Mouse (Mus musculus) erythroblast, adult 5-6 weeks (primary cell): ENCODE results near the gene Trak1. TPM values are rescaled to one million over a fixed set of nuclear protein-coding genes. Genes with fewer than 3 reads are reported as not detected.

Source experiments
- ATAC-seq: replicated peaks from 2 replicates; pipeline ENCODE4 v1.8.0; 2016; ENCODE audit warnings: moderate number of reproducible peaks, mild to moderate bottlenecking, moderate TSS enrichment, inconsistent platforms; ENCODE audit not compliant: poor library complexity, low FRiP score, severe bottlenecking
- total RNA-seq, 2 experiments: library from RNA; stranded (forward) in 1 of 2; stranded (reverse) in 1 of 2; fragments of 150-400 nt in 1 of 2; fragments of 200-764, 138-1000 nt in 1 of 2; gene quantifications; 2 replicates each; pipeline versions ENCODE4 v1.2.3 to v1.2.4; 2015 to 2017; ENCODE audit warnings: low replicate concordance in 2 of 2

The Trak1 gene
- 5.0 and 36.9 TPM in 2 replicates for total RNA-seq (2015; ENCODE audit: low replicate concordance)
- total RNA-seq (2017; ENCODE audit: low replicate concordance) = 3.0 and 6.7 TPM in 2 replicates

DNA sequence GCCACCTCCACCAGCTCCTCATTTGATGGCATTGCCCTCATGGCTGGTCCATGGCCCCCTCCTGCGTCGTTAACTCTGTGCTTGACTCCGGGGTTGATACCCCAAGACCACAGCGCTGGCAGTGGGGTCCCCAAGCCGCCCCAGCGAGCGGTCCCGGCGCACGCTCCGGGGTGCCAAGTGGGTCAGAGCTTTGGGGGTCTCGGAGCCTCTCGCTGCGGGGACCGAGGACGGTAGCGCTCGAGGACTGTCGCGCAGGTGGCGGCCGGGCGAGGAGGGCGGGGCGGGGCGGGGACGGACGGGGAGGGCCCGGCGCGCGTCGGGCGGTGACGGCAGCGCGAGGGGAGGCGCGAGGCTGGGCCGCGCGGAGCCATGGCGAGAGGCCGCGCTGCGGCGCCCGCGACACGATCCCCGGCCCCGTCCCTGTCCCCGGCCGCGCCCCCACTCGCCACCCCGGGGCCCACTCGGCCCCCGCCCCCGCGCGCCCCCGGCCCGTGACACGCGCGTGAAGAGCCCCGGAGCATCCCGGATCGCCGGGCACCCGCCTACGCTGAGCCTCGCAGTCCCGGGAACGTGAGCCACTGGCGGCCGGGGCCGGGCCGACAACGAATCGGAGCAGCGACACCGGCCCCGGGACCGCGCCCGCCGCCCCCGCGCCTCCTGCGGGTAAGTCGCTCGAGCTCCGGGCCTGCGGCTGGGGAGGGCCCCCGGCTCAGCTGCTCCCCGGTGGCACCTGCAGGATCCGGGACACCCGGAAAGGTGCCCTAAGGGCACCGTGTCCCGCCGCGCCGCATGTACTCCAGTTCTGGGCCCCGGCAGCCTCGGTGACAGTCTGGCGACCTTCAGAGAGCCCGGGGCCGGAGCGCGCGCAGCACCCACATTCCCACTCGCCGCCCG lies at the start of gene Trak1:
Gene Trak1 (plus strand): TSS at position 332 of the 894 bp plus-strand sequence.
- ATAC-seq = peak; percentile 66; the same call in 1 of the 2 replicates

- ATAC-seq = no peak
Measured at GRCm38 (mm10) chr9:121247956-121248775, 49.1 kb upstream of the Trak1 start.

DNA sequence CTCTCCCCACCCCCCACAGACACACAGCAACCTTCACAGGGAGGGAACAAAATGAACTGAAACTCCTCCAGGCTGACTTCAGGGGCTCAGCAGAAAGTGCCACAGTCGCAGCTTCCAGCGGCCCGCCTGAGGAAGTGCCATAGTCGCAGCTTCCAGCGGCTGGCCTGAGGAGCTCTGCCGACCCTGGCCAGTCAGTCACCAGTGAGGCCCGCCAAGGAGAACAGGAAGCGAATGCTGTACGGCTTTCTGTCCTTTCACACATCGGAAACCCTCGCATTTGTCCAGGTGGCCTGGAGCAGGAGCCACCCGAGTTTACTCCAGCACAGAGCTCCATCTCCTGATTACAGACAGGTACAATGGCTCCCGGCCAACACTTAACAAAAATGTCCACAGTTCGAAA lies 47.5 kb upstream of the Trak1 start:
- no peak for ATAC-seq

DNA sequence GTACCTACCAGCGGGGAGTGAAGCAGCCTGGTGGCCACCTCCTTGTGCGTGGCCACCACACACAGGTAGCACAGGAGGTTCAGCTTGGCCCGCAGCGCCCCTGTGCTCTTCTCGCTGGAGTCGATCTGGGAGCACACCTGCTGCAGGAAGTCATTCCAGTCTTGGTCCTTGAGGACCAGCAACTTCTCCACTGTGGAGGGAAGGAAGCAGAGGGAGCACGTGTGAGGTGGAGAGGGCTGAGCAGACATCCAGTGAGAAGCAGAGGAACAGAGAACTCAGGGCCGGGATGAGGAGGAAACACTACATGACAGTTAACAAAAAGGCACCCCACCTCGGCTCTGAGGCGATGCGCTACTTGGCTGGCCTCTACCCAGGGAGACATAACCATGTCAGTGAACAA lies 46.4 kb upstream of the Trak1 start:
- no peak for ATAC-seq

DNA sequence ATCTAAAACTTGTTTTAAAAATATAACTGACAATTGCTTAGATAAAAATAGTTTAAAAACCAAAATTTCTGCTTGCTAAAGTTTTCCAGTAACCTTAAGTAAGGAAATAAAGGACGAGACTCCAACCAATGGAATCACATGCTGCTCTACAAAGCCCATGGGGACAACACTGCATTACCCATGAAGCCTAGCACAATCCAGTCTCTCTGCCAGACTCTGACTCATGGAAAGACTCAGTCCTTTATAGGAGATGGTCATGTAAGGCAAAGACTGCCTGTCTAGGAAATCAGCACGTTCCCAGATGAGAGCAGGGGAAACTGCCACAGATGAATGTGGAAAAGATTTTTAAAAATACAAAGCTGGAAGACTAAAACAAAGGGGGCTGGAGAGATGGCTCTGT lies 43.3 kb upstream of the Trak1 start:
- ATAC-seq = no peak

DNA sequence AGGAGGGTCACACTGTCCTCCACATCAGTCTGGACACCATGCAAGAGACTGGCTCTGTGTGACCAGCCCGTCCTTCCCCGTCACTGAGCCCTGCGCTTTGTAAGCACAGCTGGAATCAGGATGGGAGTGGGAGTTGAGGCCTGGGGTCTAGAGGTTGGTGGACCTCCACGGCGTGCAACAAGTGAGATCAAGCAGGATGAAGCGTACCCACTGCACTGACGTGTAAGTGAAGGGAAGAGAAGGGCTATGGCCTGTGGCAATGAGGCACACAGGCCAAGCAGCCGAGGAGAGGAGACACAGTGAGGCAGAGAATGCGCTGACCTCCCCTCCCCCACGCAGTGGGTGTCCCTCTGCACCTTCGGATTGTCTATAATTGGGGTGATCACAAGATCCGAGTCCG lies 42.5 kb upstream of the Trak1 start:
- no peak for ATAC-seq

- ATAC-seq = no peak
Measured at GRCm38 (mm10) chr9:121257106-121257505, 40.2 kb upstream of the Trak1 start.

- no peak for ATAC-seq
Measured at GRCm38 (mm10) chr9:121265307-121265706, 32.0 kb upstream of the Trak1 start.

- no peak for ATAC-seq
Measured at GRCm38 (mm10) chr9:121271149-121271548, 26.2 kb upstream of the Trak1 start.

GRCm38 (mm10) chr9:121271561-121271960 lies 25.7 kb upstream of the Trak1 start:
- ATAC-seq = no peak

DNA sequence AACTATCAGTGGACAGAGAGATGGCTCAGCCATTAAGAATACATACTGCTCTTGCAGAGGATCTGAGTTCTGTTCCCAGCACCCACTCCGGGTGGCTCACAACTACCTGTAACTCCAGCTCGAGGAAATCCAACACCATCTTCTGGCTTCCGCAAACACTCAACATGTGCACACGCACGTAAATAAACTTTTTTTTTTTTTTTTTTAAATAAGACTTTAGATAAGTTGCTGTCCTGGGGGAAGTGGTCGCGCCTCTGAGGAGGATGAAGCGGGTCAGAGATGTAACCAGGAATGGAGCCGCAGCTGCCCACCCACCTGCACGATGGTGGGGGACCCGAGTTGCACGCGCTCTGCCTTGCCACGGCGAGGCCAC lies 20.6 kb upstream of the Trak1 start:
- no peak for ATAC-seq

- peak; percentile 97 for ATAC-seq
Measured at GRCm38 (mm10) chr9:121277118-121278060, 19.9 kb upstream of the Trak1 start, which contains the start of gene Ulk4. Gene Ulk4, minus strand, starts transcription at chr9:121277197.

- ATAC-seq = no peak
Measured at GRCm38 (mm10) chr9:121279216-121279615, 18.1 kb upstream of the Trak1 start.

- no peak for ATAC-seq
Measured at GRCm38 (mm10) chr9:121281891-121282290, 15.4 kb upstream of the Trak1 start.

- no peak for ATAC-seq
Measured at GRCm38 (mm10) chr9:121283620-121284185, 13.6 kb upstream of the Trak1 start.

DNA sequence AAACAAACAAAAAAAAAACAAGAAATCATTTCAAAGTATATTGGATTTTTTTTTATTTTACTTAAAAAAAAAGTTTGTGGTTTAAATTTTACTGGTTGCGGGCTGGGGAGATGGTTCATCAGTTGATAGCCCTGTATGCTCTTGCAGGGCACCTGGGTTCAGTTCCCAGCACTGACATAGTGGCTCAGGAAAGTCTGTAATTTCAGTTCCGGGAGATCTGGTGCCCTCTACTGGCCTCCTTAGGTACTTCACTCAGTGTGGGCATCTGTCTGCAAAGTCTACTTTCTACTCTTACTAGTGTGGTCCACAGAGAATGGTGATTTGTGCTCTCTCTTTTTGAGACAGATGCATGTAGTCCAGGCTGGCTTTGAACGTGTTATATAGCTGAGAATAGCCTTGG lies 12.9 kb upstream of the Trak1 start:
- ATAC-seq = peak; percentile 56

DNA sequence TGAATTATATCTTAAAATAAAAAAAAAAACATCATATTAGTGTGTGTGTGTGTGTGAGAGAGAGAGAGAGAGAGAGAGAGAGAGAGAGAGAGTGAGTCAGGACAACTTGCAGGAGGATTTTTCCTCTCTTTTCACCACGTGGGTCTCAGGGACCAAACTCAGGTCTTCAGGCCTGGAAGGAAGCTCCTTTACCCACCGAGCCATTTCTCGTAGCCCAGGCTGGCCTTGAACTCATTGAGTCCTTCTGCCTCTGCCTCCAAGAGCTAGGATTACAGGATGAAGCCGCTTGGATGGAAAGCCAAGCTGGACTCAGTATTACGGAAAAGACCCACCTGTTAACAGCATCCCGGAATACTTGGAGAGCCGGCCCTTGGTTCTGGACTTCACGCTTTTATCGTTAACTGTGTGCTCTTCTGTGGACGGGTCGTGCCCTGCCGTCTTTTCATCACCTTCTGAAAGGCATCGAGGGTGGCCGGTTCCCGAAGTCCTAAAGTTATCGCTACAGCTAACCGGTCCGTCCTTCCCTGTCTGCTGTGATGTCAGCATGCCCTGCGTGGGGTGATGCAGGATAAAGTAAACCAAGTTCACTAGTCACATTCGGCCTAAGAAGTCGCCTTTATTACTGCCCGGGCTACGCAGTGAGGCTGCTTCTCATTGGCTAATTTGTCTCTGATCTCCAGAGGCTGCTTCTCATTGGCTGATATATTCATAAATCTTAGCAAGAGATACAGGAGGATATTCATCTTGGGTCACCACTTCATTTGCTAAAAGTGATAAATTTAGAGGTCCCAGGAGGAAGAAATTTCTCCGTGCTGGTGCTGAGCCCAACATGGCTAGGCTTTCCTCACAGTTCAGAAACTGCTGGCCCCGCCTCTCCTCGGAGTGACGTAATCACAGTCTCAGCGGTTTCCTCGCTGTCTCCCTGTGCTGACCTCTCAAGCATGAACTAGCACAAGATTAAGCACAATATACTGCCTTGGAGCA lies 11.7 kb upstream of the Trak1 start:
- peak; percentile 90 for ATAC-seq

GRCm38 (mm10) chr9:121286325-121286901 lies 10.9 kb upstream of the Trak1 start:
- no peak for ATAC-seq
